Mouse (Mus musculus): ENCODE results near the gene Cfl1.

DNA sequence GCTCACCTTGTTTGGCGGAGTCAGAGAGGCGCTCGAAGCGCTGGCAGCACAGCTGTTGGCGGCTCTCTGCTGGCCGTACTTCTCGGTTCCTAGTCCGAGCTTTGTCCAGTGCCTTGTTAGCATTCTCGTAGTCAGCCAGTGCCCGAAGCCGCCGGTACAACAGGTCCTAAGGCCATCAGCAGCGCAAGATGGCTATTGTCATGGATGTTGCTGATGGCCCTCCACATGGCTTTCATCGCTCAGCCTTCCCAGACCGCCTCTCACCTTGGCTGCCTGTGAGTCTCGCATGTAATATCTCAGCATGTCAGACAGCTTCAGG lies 5.8 kb downstream of the Cfl1 start:
- TF ChIP-seq MYC (IDR thresholded peaks at IDR 0.05; ENCODE audit: low read depth, low read length) = no peak
- no peak for TF ChIP-seq MAFK (IDR thresholded peaks at IDR 0.05; ENCODE audit: insufficient replicate concordance, low read length)
- no peak for TF ChIP-seq CTCF (conservative IDR thresholded peaks at IDR 0.05 in 1 of 2, IDR thresholded peaks at IDR 0.05 in 1 of 2; ENCODE audit: low read depth in 2 of 2, low read length in 2 of 2)
- no peak for TF ChIP-seq CHD1 (IDR thresholded peaks at IDR 0.05; ENCODE audit: low read depth, low read length)
- no peak for TF ChIP-seq CHD2 (IDR thresholded peaks at IDR 0.05; ENCODE audit: low read length)
- no peak for TF ChIP-seq NELFE (IDR thresholded peaks at IDR 0.05; ENCODE audit: low read depth, low read length)
- TF ChIP-seq POLR2A (IDR thresholded peaks at IDR 0.05; ENCODE audit: low read depth, low read length) = no peak; the same call in 1 of the 2 replicates
